Mouse (Mus musculus): ENCODE results near the gene Gstm2. TPM values are rescaled to one million over a fixed set of nuclear protein-coding genes. Genes with fewer than 3 reads are reported as not detected.
A peak's percentile ranks its signal among the peaks of the same experiment; 100 is the strongest.
"Not testable (repeated sequence)": the region's sequence is repeated elsewhere in the genome, so short reads cannot be mapped to it uniquely, and the experiment has no call there.

Gstm2 gene
- 100 to 1,000 TPM; 161 to 186 TPM for total RNA-seq (2021)

- DNase-seq = peak; percentile 53 to 67
- intact Hi-C loops (cut with DNase I) = no loop called here
These were observed at the start of gene Gstm2 for GRCm38 (mm10) chr3:107986041-107986562. Gene Gstm2 (minus strand): TSS chr3:107986453.

- intact Hi-C loops (cut with DNase I) = no loop called here
- DNase-seq = peak in 1 of 2 experiments; percentile 27
These were observed 46.9 kb upstream of the Gstm2 start for GRCm38 (mm10) chr3:108033156-108033555.

- intact Hi-C loops (cut with DNase I) = no loop called here
- DNase-seq = no peak
These were observed 45.9 kb upstream of the Gstm2 start for GRCm38 (mm10) chr3:108032113-108032512.

GRCm38 (mm10) chr3:108028641-108029365 lies 42.5 kb upstream of the Gstm2 start:
- no peak for DNase-seq
- intact Hi-C loops (cut with DNase I) = no loop called here

GRCm38 (mm10) chr3:108026597-108026996 lies 40.3 kb upstream of the Gstm2 start:
- no peak for DNase-seq
- intact Hi-C loops (cut with DNase I) = no loop called here

- intact Hi-C loops (cut with DNase I) = no loop called here
- no peak for DNase-seq
These were observed 39.8 kb upstream of the Gstm2 start for GRCm38 (mm10) chr3:108026049-108026448.

- no peak for DNase-seq
- intact Hi-C loops (cut with DNase I) = no loop called here
These were observed 39.1 kb upstream of the Gstm2 start for GRCm38 (mm10) chr3:108025318-108025717.

- intact Hi-C loops (cut with DNase I) = no loop called here
These were observed 36.4 kb upstream of the Gstm2 start for GRCm38 (mm10) chr3:108022650-108023049.

GRCm38 (mm10) chr3:108020351-108021022 lies 34.2 kb upstream of the Gstm2 start:
- intact Hi-C loops (cut with DNase I) = loop anchor here (2.0 kb wide), 1 partner anchor 128 kb away; no protein-coding TSS in a partner anchor

More at GRCm38 (mm10) chr3:108022650-108023049, 36.4 kb upstream of the Gstm2 start:
- DNase-seq = peak; percentile 34 to 49

GRCm38 (mm10) chr3:108019226-108019625 lies 33.0 kb upstream of the Gstm2 start:
- DNase-seq = peak; percentile 22
- intact Hi-C loops (cut with DNase I) = loop anchor here (2.0 kb wide), 3 partner anchors 26 to 80 kb away; partner anchors contain the start of gene Gstm4

More at GRCm38 (mm10) chr3:108020351-108021022, 34.2 kb upstream of the Gstm2 start:
- DNase-seq = not testable (repeated sequence)

GRCm38 (mm10) chr3:108018190-108018820 lies 32.1 kb upstream of the Gstm2 start:
- DNase-seq = peak in 1 of 2 experiments; percentile 34
- intact Hi-C loops (cut with DNase I) = loop anchor here (1.0 to 2.0 kb wide), 5 partner anchors 26 to 151 kb away; partner anchors contain the start of gene Gstm4

GRCm38 (mm10) chr3:108017473-108018189 lies 31.4 kb upstream of the Gstm2 start, which contains the start of gene Gstm1:
Gene Gstm1 (minus strand): TSS chr3:108017973.
- peak; percentile 94 for DNase-seq
- intact Hi-C loops (cut with DNase I) = loop anchor here (1.0 to 2.0 kb wide), 5 partner anchors 27 to 150 kb away; partner anchors contain the start of gene Gstm4

GRCm38 (mm10) chr3:108016468-108016867 lies 30.2 kb upstream of the Gstm2 start:
- intact Hi-C loops (cut with DNase I); DNase-seq: not testable (repeated sequence)

GRCm38 (mm10) chr3:108014974-108015346 lies 28.7 kb upstream of the Gstm2 start:
- intact Hi-C loops (cut with DNase I) = no loop called here
- no peak for DNase-seq

- peak in 1 of 2 experiments; percentile 29 for DNase-seq
- intact Hi-C loops (cut with DNase I) = no loop called here
These were observed 28.1 kb upstream of the Gstm2 start for GRCm38 (mm10) chr3:108014098-108014973.

- intact Hi-C loops (cut with DNase I) = no loop called here
- peak; percentile 67 to 75 for DNase-seq
These were observed 27.1 kb upstream of the Gstm2 start for GRCm38 (mm10) chr3:108013331-108013871.

- DNase-seq = no peak
- intact Hi-C loops (cut with DNase I) = no loop called here
These were observed 25.3 kb upstream of the Gstm2 start for GRCm38 (mm10) chr3:108011558-108011957.

- intact Hi-C loops (cut with DNase I) = no loop called here
- DNase-seq = peak; percentile 41 to 52
These were observed 24.0 kb upstream of the Gstm2 start for GRCm38 (mm10) chr3:108010286-108010685.

- DNase-seq = no peak
These were observed 15.8 kb upstream of the Gstm2 start for GRCm38 (mm10) chr3:108002021-108002420.

More at GRCm38 (mm10) chr3:108002021-108002420, 15.8 kb upstream of the Gstm2 start:
- intact Hi-C loops (cut with DNase I) = no loop called here

Measured in heart, postnatal 36 days (tissue).